Mouse (Mus musculus): ENCODE measurements at regions not wholly inside any gene's neighbourhood (a gene's known extent, or its start where the extent isn't known, plus 50 kb on each side); places are given as distances from the start of the nearest gene placed in this dataset.

DNA sequence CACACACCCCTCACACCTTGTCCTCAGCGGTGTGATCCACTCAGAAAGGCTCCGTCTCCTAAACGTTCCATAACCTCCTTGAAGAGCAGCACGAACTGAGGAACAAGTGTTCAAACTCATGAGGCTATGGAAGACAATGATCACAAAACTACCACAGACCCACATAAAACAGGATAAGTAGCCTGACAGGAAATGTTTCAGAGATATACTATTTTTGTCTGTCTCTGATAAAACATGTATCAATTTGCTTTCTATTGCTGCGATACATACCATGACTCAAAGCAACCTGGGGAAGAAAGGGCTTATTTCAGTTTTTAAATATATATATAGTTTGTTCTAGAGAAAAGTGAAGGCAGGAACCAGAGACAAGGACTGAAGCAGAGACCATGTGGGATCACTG lies 3371.7 kb upstream of the Gm7489 start:
- no peak for TF ChIP-seq CHD2 (IDR thresholded peaks at IDR 0.05; ENCODE audit: low read depth, low read length)
- no peak for TF ChIP-seq MAFK (IDR thresholded peaks at IDR 0.05; ENCODE audit: insufficient read depth, low read depth, low read length)
